Mouse (Mus musculus) MN1 (cell line): ENCODE measurements around the gene Hcrtr1.

Source experiments
- DNase-seq: peaks from one replicate; pipeline ENCODE4 v3.0.0-alpha.2; 2016; ENCODE audit warnings: low spot score

Gene Hcrtr1

GRCm38 (mm10) chr4:130139214-130139492 is at the start of gene Hcrtr1:
Gene Hcrtr1, minus strand, starts transcription at chr4:130139359.
- no peak for DNase-seq

- DNase-seq = peak; percentile 86
These were observed 49.7 kb upstream of the Hcrtr1 start for GRCm38 (mm10) chr4:130188806-130189297.

- no peak for DNase-seq
These were observed 47.7 kb upstream of the Hcrtr1 start for GRCm38 (mm10) chr4:130186891-130187290.

- no peak for DNase-seq
These were observed 47.3 kb upstream of the Hcrtr1 start for GRCm38 (mm10) chr4:130186450-130186849.

GRCm38 (mm10) chr4:130183879-130184278 is 44.7 kb upstream of the Hcrtr1 start:
- DNase-seq = no peak

GRCm38 (mm10) chr4:130183023-130183422 is 43.9 kb upstream of the Hcrtr1 start:
- DNase-seq = peak; percentile 56

GRCm38 (mm10) chr4:130181886-130182285 is 42.7 kb upstream of the Hcrtr1 start:
- no peak for DNase-seq

- no peak for DNase-seq
These were observed 41.9 kb upstream of the Hcrtr1 start for GRCm38 (mm10) chr4:130180909-130181602.

- no peak for DNase-seq
These were observed 40.7 kb upstream of the Hcrtr1 start for GRCm38 (mm10) chr4:130179876-130180275.

GRCm38 (mm10) chr4:130177536-130177935 is 38.4 kb upstream of the Hcrtr1 start:
- DNase-seq = no peak

GRCm38 (mm10) chr4:130177087-130177486 is 37.9 kb upstream of the Hcrtr1 start:
- DNase-seq = no peak

GRCm38 (mm10) chr4:130176156-130176720 is 37.1 kb upstream of the Hcrtr1 start:
- peak; percentile 29 for DNase-seq

GRCm38 (mm10) chr4:130175072-130175711 is 36.0 kb upstream of the Hcrtr1 start, which contains the start of gene Tinagl1:
Gene Tinagl1, minus strand, starts transcription at chr4:130175122.
- DNase-seq = peak; percentile 43

- DNase-seq = peak; percentile 57
These were observed 35.3 kb upstream of the Hcrtr1 start for GRCm38 (mm10) chr4:130174335-130175031.

GRCm38 (mm10) chr4:130173911-130174311 is 34.8 kb upstream of the Hcrtr1 start:
- DNase-seq = no peak

- DNase-seq = no peak
These were observed 34.1 kb upstream of the Hcrtr1 start for GRCm38 (mm10) chr4:130173060-130173822.

- no peak for DNase-seq
These were observed 33.0 kb upstream of the Hcrtr1 start for GRCm38 (mm10) chr4:130171951-130172765.

- no peak for DNase-seq
These were observed 31.2 kb upstream of the Hcrtr1 start for GRCm38 (mm10) chr4:130170362-130170761.

GRCm38 (mm10) chr4:130169411-130169971 is 30.3 kb upstream of the Hcrtr1 start:
- DNase-seq = no peak

- peak; percentile 88 for DNase-seq
These were observed 29.4 kb upstream of the Hcrtr1 start for GRCm38 (mm10) chr4:130168280-130169183.
